Comparison of ENCODE assay signal across 9 mouse cellular contexts in the genomic region with DNA sequence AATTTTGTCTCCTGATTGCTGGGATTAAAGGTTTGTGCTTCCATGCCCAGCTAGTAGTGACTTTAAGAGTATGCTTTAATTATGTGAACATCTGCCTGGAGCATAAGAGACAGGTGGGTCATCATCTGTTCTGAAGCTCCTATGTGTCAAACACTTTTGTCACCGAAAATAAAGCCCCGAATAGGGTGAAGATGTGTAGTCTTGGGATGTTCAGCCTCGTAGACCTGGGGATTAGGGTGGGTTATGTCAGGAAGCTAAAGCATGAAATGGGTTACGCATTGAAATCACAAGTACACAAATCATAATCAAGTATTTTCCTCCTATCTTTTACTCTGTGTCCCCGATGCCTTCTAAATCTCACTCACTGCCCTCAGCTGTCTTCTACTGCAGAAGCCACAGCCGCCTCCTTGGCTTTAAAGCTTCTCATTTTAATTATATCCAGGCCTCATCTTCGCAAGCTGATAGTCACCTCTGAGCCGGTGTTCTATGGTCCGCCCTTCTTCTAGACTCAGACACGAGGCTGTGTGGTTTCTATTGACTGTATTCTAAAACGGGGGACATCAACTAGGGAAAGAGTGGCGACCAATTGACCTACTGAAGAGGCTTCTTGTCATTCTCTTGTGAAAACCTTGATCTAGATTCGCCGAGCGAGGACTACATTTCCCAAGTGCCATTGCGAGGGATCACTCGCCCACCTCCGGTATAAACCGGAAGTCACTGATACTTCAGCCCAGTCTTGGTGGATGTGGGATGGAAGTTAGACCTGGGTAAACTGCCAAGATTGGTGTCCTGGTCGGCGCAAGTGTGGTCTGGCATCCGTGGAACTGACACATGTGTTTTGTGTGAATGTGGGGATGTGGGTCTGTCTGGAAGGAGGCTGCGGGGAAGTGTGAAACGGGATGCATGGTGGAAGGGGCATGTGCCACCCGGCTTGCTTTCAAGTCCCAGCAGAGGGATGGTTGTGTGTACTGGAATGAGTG. TPM values are rescaled to one million over a fixed set of nuclear protein-coding genes. Genes with fewer than 3 reads are reported as not detected.
DNase-seq lines count a peak whose midpoint lies in the region; ATAC-seq and TF ChIP-seq lines count a peak whose summit lies in the region.
"Had no signal": no experiment of that assay in that cellular context is flagged by ENCODE, and none has a peak within 500 bp of the region (broad histone marks: within the 10 kb centered on the region; RNA-seq: fewer than 3 reads in every experiment).

A gene (plus strand): TSS at position 720 of the 980 bp plus-strand sequence.

- peak within 1 kb of the TSS; percentile 47; the same call in 1 of the 2 replicates for H3K27ac ChIP-seq in cerebellum, adult 2 months (ENCODE audit: insufficient read depth, low read length)
- no peak within 1 kb of the TSS for H3K27ac ChIP-seq in hindbrain, embryonic 11.5 days (ENCODE audit: low read depth, low read length)
- H3K27ac ChIP-seq in lung, embryonic 15.5 days = no peak within 1 kb of the TSS
- no peak within 1 kb of the TSS; the same call in 1 of the 2 replicates for H3K27ac ChIP-seq in thymus, adult 2 months (ENCODE audit: control insufficient read depth, insufficient read depth, low read length)

- 23% methylated on average over 25 of the region's 25 CpGs for WGBS in cerebellum, adult 2 months
- 29% methylated on average over 25 of the region's 25 CpGs for WGBS in hindbrain, embryonic 11.5 days
- 27% methylated on average over 25 of the region's 25 CpGs for WGBS in lung, embryonic 15.5 days
- 33% methylated on average over 25 of the region's 25 CpGs for WGBS in thymus, adult 2 months

- no peaks in the 10 kb centered on the region; the same call in 1 of the 2 replicates for H3K36me3 ChIP-seq in hindbrain, embryonic 11.5 days (ENCODE audit: control insufficient read depth, insufficient read depth, low read length)
- peaks cover 21% of the 10 kb centered on the region for H3K36me3 ChIP-seq in lung, embryonic 15.5 days
- no peaks in the 10 kb centered on the region for H3K36me3 ChIP-seq in thymus, adult 2 months (ENCODE audit: control insufficient read depth, insufficient read depth, low read length)

- TF ChIP-seq POLR2A in cerebellum, adult 2 months (IDR thresholded peaks at IDR 0.05; ENCODE audit: borderline replicate concordance, insufficient read depth, low read length) = peak; percentile 82; the same call in 1 of the 2 replicates
- no peak for TF ChIP-seq POLR2A in thymus, adult 2 months (IDR thresholded peaks at IDR 0.05; ENCODE audit: control insufficient read depth, extremely low read depth, insufficient read depth, low read length, poor library complexity)

- POLR2A ChIA-PET in Patski (lab: Charles Lee) = no interaction called here

- peak within 1 kb of the TSS; percentile 63 for H3K4me2 ChIP-seq in hindbrain, embryonic 11.5 days (replicated peaks; ENCODE audit: low read depth, low read length)
- peak within 1 kb of the TSS; percentile 68 for H3K4me2 ChIP-seq in lung, embryonic 15.5 days

- CTCF ChIA-PET in Patski (lab: Charles Lee) = no interaction called here

- TF ChIP-seq CTCF in Patski (IDR thresholded peaks at IDR 0.05) = no peak
- TF ChIP-seq CTCF in cerebellum, adult 2 months (IDR thresholded peaks at IDR 0.05; ENCODE audit: borderline replicate concordance, insufficient read depth, low read depth, low read length) = no peak
- TF ChIP-seq CTCF in thymus, adult 2 months (IDR thresholded peaks at IDR 0.05; ENCODE audit: borderline replicate concordance, control insufficient read depth, extremely low read depth, insufficient read depth, low read length, poor library complexity) = no peak

- in situ Hi-C loops in Patski (cut with MboI; ENCODE audit: low pct_unique_long_range_greater_than_20kb) = no loop called here

- H3K9me3 ChIP-seq in hindbrain, embryonic 11.5 days (ENCODE audit: control insufficient read depth, low read length) = no peaks in the 10 kb centered on the region
- H3K9me3 ChIP-seq in lung, embryonic 15.5 days = no peaks in the 10 kb centered on the region

- ATAC-seq in Patski = peak; percentile 96
- peak; percentile 99 for ATAC-seq in frontal cortex, adult (ENCODE audit: low TSS enrichment)
- peak; percentile 91 for ATAC-seq in hindbrain, embryonic 11.5 days (ENCODE audit: low FRiP score)
- ATAC-seq in lung, embryonic 15.5 days (ENCODE audit: borderline replicate concordance, extremely low read depth, low FRiP score, low TSS enrichment) = peak; percentile 89
- ATAC-seq in neutrophil, adult 5-6 weeks (ENCODE audit: extremely low read depth, insufficient number of reproducible peaks, low FRiP score, poor library complexity, severe bottlenecking) = peak; percentile 81; the same call in 1 of the 2 replicates

- peak within 1 kb of the TSS; percentile 59 for H3K9ac ChIP-seq in hindbrain, embryonic 11.5 days (ENCODE audit: low read depth, low read length)
- peak within 1 kb of the TSS; percentile 29 for H3K9ac ChIP-seq in lung, embryonic 15.5 days

- peak within 1 kb of the TSS; percentile 100 for H3K4me3 ChIP-seq in cerebellum, adult 2 months (replicated peaks; ENCODE audit: insufficient read depth, low read depth, low read length)
- peak within 1 kb of the TSS; percentile 46 for H3K4me3 ChIP-seq in hindbrain, embryonic 11.5 days (ENCODE audit: low read depth, low read length)
- H3K4me3 ChIP-seq in lung, embryonic 15.5 days = peak within 1 kb of the TSS; percentile 47
- H3K4me3 ChIP-seq in thymus, adult 2 months (ENCODE audit: control insufficient read depth, insufficient read depth, low read length) = peak within 1 kb of the TSS; percentile 92

- H3K27me3 ChIP-seq in Patski = no peaks in the 10 kb centered on the region
- H3K27me3 ChIP-seq in cerebellum, adult 2 months (ENCODE audit: control insufficient read depth, insufficient read depth, low read length) = no peaks in the 10 kb centered on the region
- no peaks in the 10 kb centered on the region for H3K27me3 ChIP-seq in hindbrain, embryonic 11.5 days (ENCODE audit: control insufficient read depth, insufficient read depth, low read length)
- no peaks in the 10 kb centered on the region for H3K27me3 ChIP-seq in lung, embryonic 15.5 days
- H3K27me3 ChIP-seq in thymus, adult 2 months (ENCODE audit: control insufficient read depth, insufficient read depth, low read length) = no peaks in the 10 kb centered on the region

- no peaks in the 10 kb centered on the region for H3K4me1 ChIP-seq in cerebellum, adult 2 months (ENCODE audit: control insufficient read depth, insufficient read depth, low read length)
- H3K4me1 ChIP-seq in hindbrain, embryonic 11.5 days (replicated peaks; ENCODE audit: control insufficient read depth, insufficient read depth, low read length) = no peaks in the 10 kb centered on the region
- H3K4me1 ChIP-seq in lung, embryonic 15.5 days = peaks cover 6% of the 10 kb centered on the region; the same call in 1 of the 2 replicates
- peaks cover 4% of the 10 kb centered on the region for H3K4me1 ChIP-seq in thymus, adult 2 months (replicated peaks; ENCODE audit: control insufficient read depth, insufficient read depth, low read length)

- DNase-seq in Patski (ENCODE audit: low read depth, low spot score) = no peak
- peak; percentile 76 to 77 for DNase-seq in cerebellum, adult 2 months
- DNase-seq in hindbrain, embryonic 11.5 days (ENCODE audit: low spot score) = peak; percentile 78
- DNase-seq in layer of hippocampus, postnatal 10 days (ENCODE audit: low spot score in 2 of 2) = peak; percentile 69 to 71
- peak; percentile 57 for DNase-seq in thymus, adult 2 months

RNA-seq across cellular contexts. Expression of the gene that starts here (rescaled TPM):
- 0.36 TPM for polyA plus RNA-seq in Patski (2021)
- polyA plus RNA-seq in cerebellum, adult 2 months (2012; rRNA removed) = 16.1 and 19.1 TPM in 2 replicates
- 0.76 and 0.78 TPM in 2 replicates for polyA plus RNA-seq in hindbrain, embryonic 11.5 days (2014; fragmentation: Nextera tagmentation; extraction: Ambion mirVana)
- 10 to 100 TPM; 18.5 to 19.0 TPM for total RNA-seq in layer of hippocampus, postnatal 10 days (2021)
- polyA plus RNA-seq in lung, embryonic 15.5 days (2015; fragmentation: Nextera tagmentation; extraction: Ambion mirVana) = 0.20 TPM in 1 of 2 replicates, not detected in the other
- not detected in 2 replicates for total RNA-seq in neutrophil, adult 5-6 weeks (2017)
- polyA plus RNA-seq in thymus, adult 2 months (2012; rRNA removed) = not detected in 2 replicates
- polyA plus RNA-seq: gonadal fat pad, adult 2 months had no signal

Comparison
In these comparisons a context has a peak if more than half of its experiments do, and no peak if none do; other contexts are left out.
1. RNA of the gene that starts here (total RNA-seq): 18.5 to 19.0 TPM in layer of hippocampus, postnatal 10 days; not detected in neutrophil, adult 5-6 weeks; every median in the first group is over 10 times any median in the second.
2. Peak in ATAC-seq in Patski; RNA of the gene not detected or under 1 TPM.
3. Peak in DNase-seq, ATAC-seq, H3K4me3 ChIP-seq, H3K9ac ChIP-seq and H3K4me2 ChIP-seq in hindbrain, embryonic 11.5 days; RNA of the gene not detected or under 1 TPM.
4. Peak in ATAC-seq, H3K4me3 ChIP-seq, H3K9ac ChIP-seq and H3K4me2 ChIP-seq in lung, embryonic 15.5 days; RNA of the gene not detected or under 1 TPM.
5. Peak in ATAC-seq in neutrophil, adult 5-6 weeks; RNA of the gene not detected or under 1 TPM.
6. Peak in DNase-seq and H3K4me3 ChIP-seq in thymus, adult 2 months; RNA of the gene not detected or under 1 TPM.
7. H3K4me3 ChIP-seq: peak in every context shown above with its lines; median percentile 100 in cerebellum, adult 2 months; 92 in thymus, adult 2 months; 47 in lung, embryonic 15.5 days; 46 in hindbrain, embryonic 11.5 days.
8. Peak in every context shown above with its lines, with median percentiles within 50 percentile points of each other: ATAC-seq.